Mouse (Mus musculus): ENCODE results near the gene Krt222. TPM values are rescaled to one million over a fixed set of nuclear protein-coding genes. Genes with fewer than 3 reads are reported as not detected.
"Not testable (repeated sequence)": the region's sequence is repeated elsewhere in the genome, so short reads cannot be mapped to it uniquely, and the experiment has no call there.

The Krt222 gene
- polyA plus RNA-seq, 1 experiment from 2014 or later = 0.87 TPM

- no peaks in the 10 kb centered on the region for H3K4me1 ChIP-seq
These were observed 12.3 kb upstream of the Krt222 start for GRCm38 (mm10) chr11:99256213-99256612.

GRCm38 (mm10) chr11:99255316-99255715, 11.4 kb upstream of the Krt222 start:
- H3K4me3 ChIP-seq = no peak overlapping the region
- no peaks in the 10 kb centered on the region for H3K9me3 ChIP-seq
- no peak overlapping the region for H3K27ac ChIP-seq (replicated peaks)
- no peaks in the 10 kb centered on the region for H3K4me1 ChIP-seq
- no peaks in the 10 kb centered on the region for H3K27me3 ChIP-seq
- H3K36me3 ChIP-seq = no peaks in the 10 kb centered on the region
- 92% methylated on average over 8 of the region's 8 CpGs for WGBS
- no peak for ATAC-seq (ENCODE audit: low FRiP score, low read depth)
- H3K9ac ChIP-seq (replicated peaks) = no peak overlapping the region
- no peak overlapping the region for H3K4me2 ChIP-seq (replicated peaks)

More at GRCm38 (mm10) chr11:99256213-99256612, 12.3 kb upstream of the Krt222 start:
- WGBS = 79% methylated on average over 4 of the region's 4 CpGs
- no peak overlapping the region for H3K4me3 ChIP-seq
- H3K27ac ChIP-seq (replicated peaks) = no peak overlapping the region
- H3K9ac ChIP-seq (replicated peaks) = no peak overlapping the region
- no peak overlapping the region for H3K4me2 ChIP-seq (replicated peaks)
- H3K36me3 ChIP-seq = no peaks in the 10 kb centered on the region
- no peak for ATAC-seq (ENCODE audit: low FRiP score, low read depth)
- H3K9me3 ChIP-seq = no peaks in the 10 kb centered on the region
- H3K27me3 ChIP-seq = no peaks in the 10 kb centered on the region

GRCm38 (mm10) chr11:99253893-99254292, 10.0 kb upstream of the Krt222 start:
- H3K36me3 ChIP-seq = no peaks in the 10 kb centered on the region
- no peak overlapping the region for H3K9ac ChIP-seq (replicated peaks)
- ATAC-seq (ENCODE audit: low FRiP score, low read depth) = no peak
- no peaks in the 10 kb centered on the region for H3K4me1 ChIP-seq
- no peak overlapping the region for H3K4me3 ChIP-seq
- no peaks in the 10 kb centered on the region for H3K27me3 ChIP-seq
- H3K4me2 ChIP-seq (replicated peaks) = no peak overlapping the region
- H3K27ac ChIP-seq (replicated peaks) = no peak overlapping the region
- WGBS = 67% methylated on average over 2 of the region's 2 CpGs
- H3K9me3 ChIP-seq = no peaks in the 10 kb centered on the region

GRCm38 (mm10) chr11:99252671-99253070, 8.8 kb upstream of the Krt222 start:
- no peak overlapping the region for H3K27ac ChIP-seq (replicated peaks)
- H3K4me2 ChIP-seq (replicated peaks) = no peak overlapping the region
- no peaks in the 10 kb centered on the region for H3K4me1 ChIP-seq
- H3K9ac ChIP-seq (replicated peaks) = no peak overlapping the region
- ATAC-seq (ENCODE audit: low FRiP score, low read depth) = no peak
- no peaks in the 10 kb centered on the region for H3K36me3 ChIP-seq
- H3K4me3 ChIP-seq = no peak overlapping the region
- H3K27me3 ChIP-seq = no peaks in the 10 kb centered on the region
- no peaks in the 10 kb centered on the region for H3K9me3 ChIP-seq
- 77% methylated on average over 8 of the region's 8 CpGs for WGBS

GRCm38 (mm10) chr11:99250666-99251065, 6.8 kb upstream of the Krt222 start:
- Histone ChIP-seq H3K27ac (replicated peaks) (no peak overlapping the region), H3K27me3 (no peaks in the 10 kb centered on the region), H3K4me2 (replicated peaks) (no peak overlapping the region), H3K4me1 (no peaks in the 10 kb centered on the region), H3K4me3 (no peak overlapping the region), H3K9ac (replicated peaks) (no peak overlapping the region), H3K9me3 (no peaks in the 10 kb centered on the region), H3K36me3 (no peaks in the 10 kb centered on the region)
- WGBS = 82% methylated on average over 3 of the region's 3 CpGs
- ATAC-seq (ENCODE audit: low FRiP score, low read depth) = no peak

- ATAC-seq (ENCODE audit: low FRiP score, low read depth) = no peak
- no peaks in the 10 kb centered on the region for H3K4me1 ChIP-seq
- WGBS = 63% methylated on average over 5 of the region's 5 CpGs
- H3K4me3 ChIP-seq = no peak overlapping the region
- H3K27me3 ChIP-seq = no peaks in the 10 kb centered on the region
- H3K36me3 ChIP-seq = no peaks in the 10 kb centered on the region
- H3K9ac ChIP-seq (replicated peaks) = no peak overlapping the region
- H3K27ac ChIP-seq (replicated peaks) = no peak overlapping the region
- no peaks in the 10 kb centered on the region for H3K9me3 ChIP-seq
- H3K4me2 ChIP-seq (replicated peaks) = no peak overlapping the region
These were observed 6.4 kb upstream of the Krt222 start for GRCm38 (mm10) chr11:99250241-99250640.

GRCm38 (mm10) chr11:99249115-99249514, 5.2 kb upstream of the Krt222 start:
- no peak overlapping the region for H3K27ac ChIP-seq (replicated peaks)
- H3K4me1 ChIP-seq = peaks cover 2% of the 10 kb centered on the region
- no peak overlapping the region for H3K9ac ChIP-seq (replicated peaks)
- WGBS = 60% methylated on average over 4 of the region's 4 CpGs
- H3K4me3 ChIP-seq = no peak overlapping the region
- no peaks in the 10 kb centered on the region for H3K27me3 ChIP-seq
- H3K4me2 ChIP-seq (replicated peaks) = no peak overlapping the region
- no peaks in the 10 kb centered on the region for H3K9me3 ChIP-seq
- no peaks in the 10 kb centered on the region for H3K36me3 ChIP-seq
- no peak for ATAC-seq (ENCODE audit: low FRiP score, low read depth)

GRCm38 (mm10) chr11:99247916-99248315, 4.0 kb upstream of the Krt222 start:
- Histone ChIP-seq H3K4me2 (replicated peaks) (no peak overlapping the region), H3K4me3 (no peak overlapping the region), H3K27ac (replicated peaks) (no peak overlapping the region), H3K27me3 (no peaks in the 10 kb centered on the region), H3K9ac (replicated peaks) (no peak overlapping the region), H3K4me1 (peaks cover 7% of the 10 kb centered on the region), H3K36me3 (no peaks in the 10 kb centered on the region), H3K9me3 (no peaks in the 10 kb centered on the region)
- 92% methylated on average over 4 of the region's 4 CpGs for WGBS
- no peak for ATAC-seq (ENCODE audit: low FRiP score, low read depth)

- not testable (repeated sequence) for H3K36me3 ChIP-seq; H3K4me3 ChIP-seq; H3K4me1 ChIP-seq; H3K27ac ChIP-seq (replicated peaks); H3K4me2 ChIP-seq (replicated peaks); H3K9me3 ChIP-seq; H3K27me3 ChIP-seq; ATAC-seq (ENCODE audit: low FRiP score, low read depth); H3K9ac ChIP-seq (replicated peaks)
- WGBS = 48% methylated on average over 3 of the region's 3 CpGs
These were observed 634 bp upstream of the Krt222 start for GRCm38 (mm10) chr11:99244519-99244918.

GRCm38 (mm10) chr11:99243200-99243819, 575 bp downstream of the Krt222 start:
- no peak for ATAC-seq (ENCODE audit: low FRiP score, low read depth)
- Histone ChIP-seq H3K9me3 (no peaks in the 10 kb centered on the region), H3K27me3 (0 out of 2 replicates have a peak, but pooled peaks cover 4% of the 10 kb centered on the region), H3K4me1 (peaks cover 7% of the 10 kb centered on the region), H3K9ac (replicated peaks) (no peak overlapping the region; the same call in 1 of the 2 replicates), H3K4me3 (peak overlapping the region; percentile 28), H3K4me2 (replicated peaks) (peak overlapping the region; percentile 50), H3K27ac (replicated peaks) (peak overlapping the region; percentile 49), H3K36me3 (no peaks in the 10 kb centered on the region)
- WGBS = 71% methylated on average over 3 of the region's 3 CpGs

GRCm38 (mm10) chr11:99242056-99242455, 1.8 kb downstream of the Krt222 start:
- Histone ChIP-seq H3K4me1 (peaks cover 7% of the 10 kb centered on the region), H3K27ac (replicated peaks) (no peak overlapping the region), H3K4me2 (replicated peaks) (no peak overlapping the region), H3K9me3 (no peaks in the 10 kb centered on the region), H3K9ac (replicated peaks) (no peak overlapping the region), H3K36me3 (no peaks in the 10 kb centered on the region), H3K27me3 (0 out of 2 replicates have a peak, but pooled peaks cover 4% of the 10 kb centered on the region), H3K4me3 (no peak overlapping the region)
- ATAC-seq (ENCODE audit: low FRiP score, low read depth) = no peak
- WGBS = 73% methylated on average over 5 of the region's 5 CpGs

- Histone ChIP-seq H3K9me3 (no peaks in the 10 kb centered on the region), H3K36me3 (no peaks in the 10 kb centered on the region), H3K27ac (replicated peaks) (no peak overlapping the region), H3K4me2 (replicated peaks) (no peak overlapping the region), H3K4me3 (no peak overlapping the region), H3K9ac (replicated peaks) (no peak overlapping the region), H3K4me1 (no peaks in the 10 kb centered on the region), H3K27me3 (0 out of 2 replicates have a peak, but pooled peaks cover 4% of the 10 kb centered on the region)
- WGBS = 75% methylated on average over 14 of the region's 14 CpGs
- ATAC-seq (ENCODE audit: low FRiP score, low read depth) = no peak
These were observed 5.4 kb downstream of the Krt222 start for GRCm38 (mm10) chr11:99238468-99238867.
